Mouse (Mus musculus) gastrocnemius, adult 18-20 months (tissue): Measurements from ENCODE around the gene Usp54. TPM values are rescaled to one million over a fixed set of nuclear protein-coding genes. Genes with fewer than 3 reads are reported as not detected.
"Not testable (repeated sequence)": the region's sequence is repeated elsewhere in the genome, so short reads cannot be mapped to it uniquely, and the experiment has no call there.

Experiments
- DNase-seq: peaks from one replicate; pipeline ENCODE4 v3.0.0; 2021; ENCODE audit warnings: low spot score
- total RNA-seq, 2 experiments: library from RNA; stranded (reverse); gene quantifications; 2 replicates each; pipeline ENCODE4 v1.2.3; 2021

Usp54 gene
- total RNA-seq, 2 experiments from 2014 or later: 3.1 to 5.1 TPM

DNA sequence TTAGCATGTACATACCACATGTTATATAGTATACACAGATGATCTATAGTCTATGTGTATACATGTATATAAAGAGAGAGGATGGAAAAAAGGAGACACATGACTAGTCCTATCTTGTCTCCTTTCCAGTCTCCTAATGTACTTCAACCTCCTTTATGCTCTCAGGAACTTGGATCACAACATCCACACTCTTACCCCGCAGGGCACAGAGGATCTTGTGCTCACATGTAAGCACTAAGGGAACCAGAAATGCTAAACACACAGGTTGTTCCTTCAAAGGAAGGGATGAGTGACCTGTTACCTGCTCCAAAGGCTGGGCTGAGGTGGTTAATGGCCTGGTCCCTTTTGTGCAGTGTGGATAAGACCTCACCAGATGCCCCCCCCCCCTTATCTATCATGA, 28.0 kb downstream of the Usp54 start:
- no peak for DNase-seq

DNA sequence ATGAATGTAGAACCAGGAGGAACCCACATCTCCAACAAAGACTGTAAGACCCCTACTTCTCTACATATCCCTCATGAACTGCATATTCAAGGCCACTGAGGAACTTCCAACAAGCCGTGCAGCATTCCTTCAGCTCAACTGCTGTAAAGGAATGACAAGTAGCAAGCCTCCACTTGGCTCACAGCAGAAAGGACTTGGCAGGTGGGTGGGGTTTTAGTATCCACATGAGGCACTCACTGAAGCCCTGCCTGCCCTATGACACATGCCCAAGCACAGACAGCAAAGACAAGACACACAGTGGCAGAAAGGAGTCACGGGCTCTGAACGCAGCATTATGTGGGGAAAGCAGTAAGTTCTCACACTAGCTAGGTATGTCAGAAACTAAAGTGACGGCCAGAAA, 30.7 kb downstream of the Usp54 start:
- DNase-seq: peak; percentile 76

DNA sequence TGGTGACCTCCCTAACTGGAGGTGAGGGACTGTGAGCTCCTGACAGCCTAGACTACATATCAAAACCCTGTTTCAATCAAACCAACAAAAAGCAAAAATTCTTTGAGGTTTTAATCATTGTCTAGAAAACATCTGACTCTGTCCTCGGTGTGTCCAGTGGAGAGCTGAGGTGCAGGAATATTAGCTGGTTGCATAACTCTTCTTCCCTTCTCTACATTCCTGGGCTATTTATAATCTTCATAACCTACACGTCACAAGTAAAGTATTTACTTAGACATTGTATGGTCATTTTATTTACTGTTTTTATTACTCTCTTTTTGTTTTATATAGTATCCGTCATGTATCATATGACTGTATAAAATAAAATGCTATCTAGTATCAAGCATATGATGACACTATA, 31.3 kb downstream of the Usp54 start:
- no peak for DNase-seq

DNA sequence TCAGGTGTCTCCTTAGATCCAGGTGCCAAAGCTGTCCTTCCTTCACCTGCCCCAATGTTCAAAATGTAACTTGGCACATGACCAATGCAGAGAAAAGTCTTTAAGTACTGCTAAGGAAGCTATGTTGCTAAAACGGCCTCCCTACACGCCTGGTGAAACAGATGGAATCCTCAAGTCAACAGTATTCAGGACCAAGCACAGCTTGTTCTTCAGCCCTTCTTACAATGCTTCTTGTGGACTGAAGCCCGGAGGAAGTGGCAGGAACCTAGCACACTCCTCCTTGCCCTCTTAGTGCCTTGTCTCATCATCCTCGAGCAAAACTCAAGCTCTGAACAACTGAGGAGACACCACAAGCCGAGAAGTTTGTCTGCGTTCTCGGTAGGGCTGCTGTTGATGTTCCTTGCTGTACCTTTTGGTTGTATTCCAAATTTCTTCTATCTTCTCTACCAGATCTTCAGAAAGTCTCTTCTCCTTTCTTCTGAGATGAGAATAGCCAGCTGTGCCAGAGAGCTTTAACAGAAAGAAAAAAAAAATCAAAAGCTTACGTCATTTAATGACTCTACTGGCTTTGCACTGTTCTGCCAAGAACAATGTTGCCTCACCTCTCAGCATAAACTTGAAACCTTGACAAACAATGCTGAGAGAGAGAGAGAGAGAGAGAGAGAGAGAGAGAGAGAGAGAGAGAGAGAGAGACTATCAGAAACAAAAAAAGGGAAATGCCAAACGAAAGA, 33.3 kb downstream of the Usp54 start:
- peak; percentile 36 for DNase-seq

DNA sequence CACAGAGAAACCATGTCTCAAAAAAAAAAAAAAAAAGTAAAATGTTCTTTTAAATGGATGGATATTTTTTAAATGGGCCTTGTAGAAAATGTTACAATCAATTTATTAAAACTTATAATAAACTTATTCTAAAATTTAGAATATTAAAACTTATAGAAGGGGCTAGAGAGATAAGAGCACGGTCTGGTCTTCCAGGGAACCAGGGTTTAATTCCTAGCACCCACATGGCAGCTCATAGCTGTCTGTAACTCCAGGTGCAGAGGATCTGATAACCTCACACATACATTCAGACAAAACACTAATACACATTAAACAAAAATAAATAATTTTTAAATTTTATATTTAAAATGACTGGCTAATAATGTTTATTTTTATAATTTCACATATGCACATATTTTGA, 39.6 kb downstream of the Usp54 start:
- DNase-seq: no peak

DNA sequence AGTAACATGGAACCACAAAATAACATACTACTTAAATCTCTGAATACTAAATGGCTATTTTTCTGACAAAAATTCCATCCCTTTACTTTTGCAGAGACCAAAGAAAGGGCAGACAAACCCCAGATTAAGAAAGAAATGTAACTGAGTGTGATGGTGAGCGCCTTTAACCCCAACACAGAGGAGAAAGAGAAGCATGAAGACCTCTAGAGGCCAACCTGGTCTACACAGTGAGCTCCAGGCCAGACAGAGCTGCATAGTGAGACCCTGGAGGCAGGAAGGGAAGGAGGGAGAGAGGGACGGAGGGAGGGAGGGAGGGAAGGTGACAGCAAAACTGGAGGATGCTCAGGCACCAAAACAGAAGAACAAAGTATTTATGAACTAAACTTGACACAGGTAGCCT, 40.7 kb downstream of the Usp54 start:
- DNase-seq: no peak

DNA sequence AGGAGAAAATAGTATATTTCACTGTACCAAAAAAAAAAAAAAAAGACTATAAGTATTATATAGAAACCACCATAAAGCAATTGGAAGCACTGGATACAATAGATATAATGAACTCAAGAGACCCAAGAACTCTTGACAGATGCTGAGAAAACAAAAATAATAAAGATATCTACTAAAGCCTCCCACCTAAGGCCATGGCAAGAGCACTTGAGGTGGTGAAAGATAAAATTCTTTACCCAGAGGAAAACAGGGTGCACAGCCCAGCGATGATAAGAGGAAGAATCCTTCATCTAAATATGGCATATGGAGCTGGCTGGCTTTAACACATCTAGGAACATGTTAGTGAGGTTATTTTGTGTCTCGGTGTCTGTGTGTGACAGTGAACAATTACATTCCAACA, 41.3 kb downstream of the Usp54 start:
- DNase-seq: no peak

DNA sequence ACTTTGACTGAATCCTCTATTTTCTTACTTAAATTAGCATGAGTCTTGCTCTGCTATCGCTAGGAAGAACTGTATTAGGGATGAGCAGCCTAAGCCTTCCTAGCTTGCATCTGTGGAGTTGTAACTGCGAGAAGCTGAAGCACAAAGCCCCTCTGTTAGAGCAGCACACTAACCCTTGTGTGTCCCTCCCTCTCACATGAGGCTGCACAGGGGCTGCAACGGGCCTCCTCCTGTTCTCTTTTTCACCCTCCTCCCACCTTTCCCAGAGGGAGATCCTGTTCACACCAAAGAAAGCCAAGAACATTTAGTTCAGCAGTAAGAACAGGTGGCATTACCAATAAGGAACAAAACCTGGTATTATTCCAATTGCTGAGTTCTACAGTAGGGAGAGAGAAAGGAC, 45.1 kb downstream of the Usp54 start:
- DNase-seq: peak; percentile 73

DNA sequence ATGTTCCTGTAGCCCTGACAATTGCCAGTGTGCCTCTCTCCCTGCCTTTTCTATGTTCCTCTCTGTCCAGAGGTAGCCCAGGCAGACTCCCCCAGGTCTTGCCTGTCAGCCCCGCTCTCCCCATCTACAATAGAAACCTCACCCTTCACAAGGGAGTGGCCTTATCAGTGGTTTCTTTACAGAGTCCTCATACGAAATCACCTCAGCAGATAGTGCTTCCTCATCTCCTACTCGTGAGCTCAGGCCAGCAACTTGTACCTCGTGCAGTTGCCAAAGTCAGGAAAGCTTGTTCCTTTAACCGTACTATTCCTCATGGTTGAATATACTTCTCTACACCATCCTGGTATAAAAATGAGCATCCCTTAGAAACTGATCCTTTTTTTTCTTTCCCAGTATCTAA, 53.4 kb downstream of the Usp54 start:
- DNase-seq: no peak

DNA sequence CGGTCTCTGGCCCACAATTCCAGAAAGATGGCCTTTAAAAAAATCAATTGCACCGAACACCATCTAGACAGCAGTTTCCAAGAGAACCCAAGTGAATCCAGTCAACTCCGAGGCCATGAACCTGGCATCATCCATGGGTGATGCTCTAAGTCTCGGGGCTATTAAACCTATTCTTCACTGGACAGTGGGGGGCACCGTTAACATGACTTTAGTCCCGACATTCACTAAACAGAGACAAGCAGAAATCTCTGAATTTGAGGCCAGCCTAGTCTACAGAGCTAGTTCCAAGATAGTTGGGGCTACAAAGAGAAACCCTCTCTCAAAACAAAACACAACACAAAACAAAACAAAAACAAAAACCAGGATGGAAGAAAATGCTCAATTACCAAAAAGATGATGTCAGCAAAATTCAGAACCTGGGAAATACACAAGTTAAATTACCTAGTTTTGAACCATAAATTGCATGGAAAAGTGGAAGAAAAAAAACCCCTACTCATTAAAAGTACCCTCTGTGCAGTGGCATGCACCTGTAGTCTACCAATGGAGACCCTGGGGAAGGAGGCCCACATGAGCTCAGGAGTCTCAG, 61.9 kb downstream of the Usp54 start:
- no peak for DNase-seq

DNA sequence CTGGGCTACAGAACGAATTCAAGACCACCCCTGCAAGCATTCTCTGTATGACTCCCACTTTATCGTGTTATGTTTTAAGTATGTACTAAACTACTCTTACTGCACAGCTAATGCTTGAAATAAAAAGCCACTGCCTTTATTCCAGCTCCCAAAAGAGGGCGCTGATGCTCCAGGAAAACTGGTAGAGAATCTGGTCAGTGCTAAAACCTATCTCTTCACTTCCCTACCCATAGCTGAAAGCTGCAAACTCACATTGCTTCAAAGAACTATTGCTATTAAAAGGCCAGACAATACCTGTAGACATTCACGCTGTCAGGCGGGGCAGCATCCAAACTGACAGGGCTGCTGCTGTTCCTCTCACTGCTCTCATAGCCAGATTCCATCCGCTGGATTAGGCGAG, 64.7 kb downstream of the Usp54 start:
- peak; percentile 87 for DNase-seq

DNA sequence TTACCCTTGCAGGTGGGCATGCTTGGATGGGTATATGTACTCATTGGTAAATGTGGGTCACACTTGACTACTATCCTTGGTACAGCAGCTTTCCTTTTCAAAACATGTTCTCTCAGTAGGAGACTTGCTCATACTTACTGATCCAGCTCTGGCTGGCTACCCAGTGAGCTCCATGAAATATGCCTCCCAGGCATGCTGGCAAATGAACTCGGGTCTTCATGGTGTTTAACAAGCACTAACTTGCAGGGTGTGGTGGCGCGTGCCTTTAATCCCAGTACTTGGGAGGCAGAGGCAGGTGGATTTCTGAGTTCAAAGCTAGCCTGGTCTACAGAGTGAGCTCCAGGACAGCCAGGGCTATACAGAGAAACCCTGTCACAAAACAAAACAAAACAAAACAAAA, 67.7 kb downstream of the Usp54 start:
- DNase-seq: not testable (repeated sequence)

DNA sequence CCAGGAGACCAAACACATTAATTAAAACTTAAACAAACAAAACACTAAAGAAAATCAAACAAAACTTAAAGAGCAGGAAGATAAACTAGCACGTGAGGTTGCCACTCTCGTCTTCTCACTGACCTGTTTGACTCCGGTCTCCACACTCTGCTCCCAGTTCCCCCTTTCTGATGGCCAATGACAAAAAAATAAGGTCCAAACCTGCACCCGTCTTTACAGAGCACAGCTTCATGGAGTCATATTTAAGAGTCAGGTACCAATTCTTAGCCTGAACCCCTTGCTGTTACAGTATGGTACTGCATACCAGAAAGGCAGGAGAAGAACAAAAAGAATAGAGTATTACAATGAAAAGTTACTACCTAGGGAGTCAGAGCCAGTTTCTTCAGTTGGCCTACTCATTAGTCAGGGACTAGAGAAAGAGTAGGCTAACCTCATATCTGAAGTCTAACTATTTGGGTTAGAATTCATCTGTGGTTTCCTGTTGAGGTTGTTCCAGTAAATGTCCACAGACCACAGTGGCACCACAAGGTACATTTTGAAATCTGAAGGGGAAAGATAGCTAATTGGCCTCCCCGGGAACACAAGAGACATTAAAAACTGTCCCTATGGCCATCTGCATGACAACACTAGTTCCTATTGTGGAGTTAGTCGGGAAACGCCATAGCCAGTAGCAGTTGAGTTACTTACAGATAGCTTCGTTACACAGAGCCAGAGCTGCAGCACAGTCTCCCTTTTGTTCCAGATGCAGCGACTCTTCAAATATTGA, 75.4 kb downstream of the Usp54 start:
- DNase-seq: no peak

DNA sequence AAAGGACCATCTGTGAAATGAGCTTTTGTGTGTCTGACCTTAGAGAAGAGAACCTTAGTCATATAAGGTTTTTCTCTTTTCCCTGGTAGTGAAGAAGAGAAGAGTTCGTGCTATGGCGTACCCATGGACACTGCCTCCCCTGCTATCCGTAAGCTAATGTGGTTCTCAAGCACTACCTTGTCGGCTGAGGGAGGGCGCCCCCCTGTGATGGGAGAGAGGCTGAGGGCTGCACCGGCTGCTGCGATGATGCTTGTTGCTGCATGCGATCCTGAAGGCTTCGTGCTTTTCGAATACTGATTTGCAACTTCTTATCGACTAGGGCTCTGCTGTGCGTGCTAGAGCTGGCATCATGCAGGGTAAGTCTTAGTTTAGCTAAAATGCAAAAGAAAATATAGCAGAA, 76.2 kb downstream of the Usp54 start:
- peak; percentile 48 for DNase-seq

DNA sequence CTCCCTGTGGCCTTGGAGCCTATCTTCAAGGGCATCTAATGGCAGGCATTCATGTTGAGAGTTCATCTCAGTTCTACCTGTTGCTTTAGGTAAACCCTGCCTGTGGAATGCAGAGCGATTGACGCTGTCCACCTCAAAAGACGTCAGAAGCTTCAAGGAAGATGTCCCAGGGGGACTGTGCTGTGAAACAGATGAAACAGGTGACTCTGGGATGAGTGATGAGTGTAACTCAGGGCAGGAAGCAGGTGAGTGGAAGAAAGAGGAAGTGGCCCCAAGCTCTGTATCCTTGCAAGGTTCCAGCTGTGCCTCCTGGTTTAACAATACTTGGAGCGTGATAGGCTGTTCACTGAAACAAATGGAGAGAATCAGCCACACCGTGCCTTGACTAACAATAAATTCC, 79.0 kb downstream of the Usp54 start:
- DNase-seq: no peak

DNA sequence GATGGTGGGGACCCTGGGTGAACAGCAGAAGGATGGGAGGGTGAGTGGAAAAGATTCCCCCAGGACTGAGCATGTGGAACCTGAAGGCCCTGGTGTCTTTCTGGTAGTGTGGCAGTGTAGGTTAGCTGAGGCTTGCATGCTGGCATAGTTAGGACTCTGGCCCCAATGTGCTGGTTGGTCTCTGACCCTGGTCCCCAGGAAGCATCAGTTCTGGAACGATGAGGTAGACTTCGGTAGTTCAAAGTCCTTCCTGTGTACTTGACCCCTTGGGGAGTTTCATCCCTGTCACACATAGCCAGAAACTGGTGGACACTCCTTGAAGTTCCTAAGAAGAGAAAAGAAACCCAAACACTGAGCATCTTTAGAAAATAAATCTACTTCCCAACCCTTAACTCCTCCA, 90.7 kb downstream of the Usp54 start:
- no peak for DNase-seq

DNA sequence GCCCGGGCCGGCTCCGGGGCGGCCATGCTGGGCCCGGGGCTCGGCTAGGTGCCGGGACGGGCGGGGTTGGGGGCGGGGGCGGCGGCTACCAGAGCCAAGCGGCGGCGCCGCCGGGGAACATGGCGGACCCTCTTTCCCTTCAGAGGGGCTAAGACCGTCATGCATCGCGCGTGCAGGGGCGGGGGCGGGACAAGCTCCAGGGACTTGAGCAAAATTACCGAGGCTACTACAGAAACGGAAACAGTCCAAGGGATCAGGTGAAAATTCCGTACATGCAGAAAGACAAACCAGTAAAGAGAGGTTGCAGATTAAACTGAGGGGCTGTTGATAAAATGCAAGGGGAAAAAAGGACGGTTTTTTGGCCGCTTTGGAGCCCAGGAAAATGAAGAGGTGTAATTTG, 94.4 kb downstream of the Usp54 start, which contains the start of gene Ppp3cb:
TSS of gene Ppp3cb (minus strand) at position 159 of the 400 bp plus-strand sequence.
- DNase-seq: peak; percentile 82

DNA sequence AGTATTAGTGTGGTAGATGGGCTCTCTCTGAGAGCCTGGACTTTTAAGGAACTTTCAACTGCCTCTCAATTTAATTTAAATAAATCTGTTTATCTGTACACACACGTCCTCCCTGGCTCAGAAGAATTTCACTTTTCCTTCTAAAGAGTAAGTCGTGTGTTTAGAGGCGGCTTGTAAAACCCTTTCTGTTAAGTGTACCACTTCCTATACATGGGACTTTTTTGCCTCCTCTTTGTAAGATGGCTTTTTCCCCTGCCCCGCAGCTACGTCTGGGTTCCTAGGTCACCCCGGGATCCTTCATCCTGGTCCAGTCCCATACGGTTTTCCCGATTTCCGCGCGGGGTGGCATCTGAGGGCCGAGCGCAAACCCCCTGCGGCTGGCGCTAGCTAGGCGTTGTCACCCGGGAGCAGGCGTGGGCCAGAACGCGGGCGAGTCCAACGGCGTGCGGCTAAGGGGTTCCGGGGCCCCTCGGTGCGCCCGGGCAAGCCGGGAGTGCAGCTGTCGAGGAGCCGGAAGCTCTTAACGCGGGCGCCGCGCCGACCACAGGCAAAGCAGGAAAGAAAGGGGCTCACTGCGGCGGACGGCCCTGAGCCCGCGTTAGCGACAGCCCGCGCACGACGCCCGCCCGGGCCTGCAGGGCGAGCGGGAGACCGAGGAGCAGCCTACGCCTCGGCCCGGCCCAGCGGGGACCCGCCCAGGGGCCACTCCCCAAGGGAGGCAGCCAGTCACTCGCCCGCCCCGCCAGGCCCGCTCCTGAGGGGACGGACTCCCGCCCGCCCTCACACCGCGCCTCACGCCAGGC, 95.1 kb downstream of the Usp54 start:
- DNase-seq: peak; percentile 93

DNA sequence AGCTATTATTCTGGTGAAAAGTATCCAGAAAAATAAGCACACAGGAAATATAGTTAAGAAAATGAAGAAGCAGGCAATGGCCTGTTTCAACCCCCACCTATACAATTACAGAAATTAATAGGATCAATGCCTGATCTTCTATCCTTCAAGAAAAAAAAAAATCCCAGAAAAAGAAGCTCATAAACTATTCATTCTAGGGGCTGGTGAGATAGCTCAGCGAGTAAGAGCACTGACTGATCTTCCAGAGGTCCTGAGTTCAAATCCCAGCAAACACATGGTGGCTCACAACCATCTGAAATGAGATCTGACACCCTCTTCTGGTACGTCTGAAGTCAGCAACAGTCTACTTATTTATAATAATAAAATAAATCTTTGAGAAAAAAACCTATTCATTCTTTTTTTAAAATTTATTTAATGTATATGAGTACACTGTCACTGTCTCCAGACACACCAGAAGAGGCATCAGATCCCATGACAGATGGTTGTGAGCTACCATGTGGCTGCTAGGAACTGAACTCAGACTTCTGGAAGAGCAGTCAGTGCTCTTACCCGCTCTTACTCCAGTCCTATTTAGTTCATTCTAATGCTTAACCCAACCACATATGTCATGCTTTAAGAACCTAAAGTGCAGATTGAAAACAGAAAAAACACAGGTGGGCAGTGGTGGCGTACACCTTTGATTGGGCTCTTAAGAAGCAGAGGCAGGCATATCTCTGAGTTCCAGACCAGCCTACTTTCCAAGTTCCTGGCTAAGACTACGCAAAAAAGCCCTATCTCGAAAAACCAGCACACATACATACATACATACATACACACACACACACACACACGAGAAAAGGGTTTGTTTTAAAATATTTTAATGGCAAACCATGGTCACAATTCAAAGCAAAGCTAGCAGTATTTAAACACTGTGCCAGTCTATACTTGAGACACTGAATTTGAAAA, 96.1 kb downstream of the Usp54 start:
- no peak for DNase-seq

DNA sequence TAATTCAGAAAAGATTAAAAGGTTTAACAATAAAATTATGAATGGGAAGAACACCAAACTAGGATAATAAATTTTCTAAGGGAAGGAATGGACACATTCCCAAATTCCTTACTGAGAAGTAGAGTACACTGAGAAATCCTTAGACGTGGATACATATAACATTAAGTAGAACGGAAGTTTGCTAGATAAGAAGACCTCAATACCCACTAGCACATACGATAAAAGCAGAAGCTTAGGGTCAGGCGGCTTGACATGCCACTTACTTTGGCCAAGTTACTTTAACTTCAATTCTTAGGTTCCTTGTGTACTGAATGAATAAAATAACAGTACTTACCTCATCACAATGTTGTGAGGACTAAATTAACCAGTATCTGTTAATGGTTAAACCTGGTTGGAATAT, 111.2 kb downstream of the Usp54 start:
- no peak for DNase-seq

DNA sequence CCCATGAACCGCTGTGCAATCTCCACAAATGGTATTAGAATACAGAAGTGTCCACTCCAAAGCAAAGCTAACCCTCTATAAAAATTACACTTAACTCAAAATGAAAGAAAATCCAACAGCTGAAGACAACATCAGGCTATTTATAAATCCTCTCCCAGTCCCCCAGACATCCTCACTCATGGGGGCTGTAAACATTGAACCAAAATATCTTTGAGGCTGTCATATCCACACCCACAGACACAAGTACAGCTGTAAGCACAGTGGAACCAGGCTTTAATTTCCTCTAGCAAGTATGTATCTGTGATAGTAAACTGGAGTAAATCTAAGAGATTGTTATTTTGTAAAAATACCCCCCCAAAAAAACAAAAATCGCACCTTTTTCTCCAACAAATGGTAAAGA, 120.7 kb downstream of the Usp54 start:
- no peak for DNase-seq
